Mouse (Mus musculus): ENCODE results near the gene Abcg5.

The Abcg5 gene

DNA sequence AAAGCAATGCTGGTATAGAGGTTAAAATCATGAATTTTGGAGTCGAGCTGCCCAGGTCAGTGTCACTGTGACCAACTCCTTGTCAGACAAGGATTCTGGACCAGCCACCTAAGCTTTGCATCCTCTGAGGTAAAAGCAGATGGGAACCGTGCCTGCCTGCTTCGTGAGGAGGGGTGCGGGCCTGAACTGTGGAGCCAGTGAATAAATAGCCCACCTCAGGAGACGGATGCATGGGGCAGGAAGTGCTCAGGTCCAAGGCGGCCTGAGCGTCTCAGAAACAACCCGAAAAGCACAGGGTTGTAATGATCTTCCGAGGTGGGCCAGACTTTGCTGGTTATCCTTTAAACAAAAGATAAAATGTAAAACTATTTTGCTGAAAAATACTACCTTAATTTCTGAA is 37.7 kb downstream of the Abcg5 start:
- DNase-seq (ENCODE audit: low spot score), result no peak

DNA sequence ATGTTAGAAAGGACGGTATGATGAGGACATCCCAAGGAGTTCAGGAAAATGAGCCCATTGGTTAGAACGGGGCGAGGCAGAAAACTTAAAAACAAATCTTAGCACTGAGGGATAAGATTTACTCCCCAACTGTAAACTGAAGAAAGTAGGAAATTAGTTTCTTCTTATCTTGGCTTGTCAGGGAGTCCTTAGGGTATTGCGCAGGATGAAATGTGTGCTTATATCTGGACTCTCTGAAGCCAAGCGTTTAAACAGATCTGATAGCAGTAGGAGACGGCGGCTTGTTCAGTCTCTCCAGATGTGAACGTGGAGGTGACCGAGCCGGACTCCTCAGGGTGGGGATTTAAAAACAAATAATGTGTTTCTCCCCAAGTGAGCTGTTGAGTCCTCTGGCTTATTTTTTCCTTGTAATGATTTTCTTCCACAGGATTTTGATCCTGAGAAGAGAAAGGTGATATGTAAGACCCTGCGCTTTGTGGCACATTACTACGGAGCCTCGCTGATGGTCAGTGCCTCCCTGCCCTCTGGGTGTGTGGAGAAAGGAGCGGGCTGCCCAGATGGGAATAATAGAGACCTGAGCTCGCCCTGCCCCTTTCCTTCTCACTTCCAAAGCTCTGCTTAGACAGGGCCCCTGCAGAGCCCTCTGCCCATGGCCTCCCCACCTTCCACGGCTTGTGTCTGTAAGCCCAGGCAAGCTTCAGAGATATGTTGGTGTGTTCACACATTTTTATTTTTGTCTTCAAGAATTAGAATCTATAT is 38.3 kb downstream of the Abcg5 start:
- DNase-seq (ENCODE audit: low spot score), result no peak

GRCm38 (mm10) chr17:84642324-84642723 is 40.5 kb downstream of the Abcg5 start:
- DNase-seq (ENCODE audit: low spot score), result no peak

GRCm38 (mm10) chr17:84641893-84642292 is 40.9 kb downstream of the Abcg5 start:
- peak; percentile 57 for DNase-seq (ENCODE audit: low spot score)

DNA sequence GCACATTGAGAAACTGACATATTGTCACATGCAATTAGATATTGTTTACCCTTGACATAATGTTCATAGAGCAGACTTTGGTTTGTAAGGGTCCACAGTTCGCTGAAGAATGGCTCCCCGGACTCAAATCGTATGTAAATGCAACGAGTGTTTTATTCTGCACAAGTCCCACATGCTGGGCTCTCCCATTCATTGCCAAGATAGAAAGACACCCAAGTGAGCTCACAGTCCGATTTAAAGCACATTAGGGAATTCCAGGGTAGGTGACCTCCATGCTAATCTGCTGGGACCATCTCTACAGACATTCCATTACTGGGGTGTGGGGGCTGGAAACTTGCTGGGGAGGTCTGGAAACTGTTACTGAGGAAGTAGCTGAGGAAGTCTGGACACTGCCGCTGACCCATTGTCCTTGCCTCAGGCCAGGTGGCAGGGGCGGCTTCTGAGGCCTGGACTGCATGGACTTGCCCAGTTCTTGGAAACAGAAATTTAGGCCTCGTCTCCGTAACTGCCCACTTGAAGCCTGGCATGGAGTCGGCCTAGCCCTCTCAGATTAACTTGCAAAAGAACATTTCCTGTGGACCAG is 42.9 kb downstream of the Abcg5 start:
- no peak for DNase-seq (ENCODE audit: low spot score)

DNA sequence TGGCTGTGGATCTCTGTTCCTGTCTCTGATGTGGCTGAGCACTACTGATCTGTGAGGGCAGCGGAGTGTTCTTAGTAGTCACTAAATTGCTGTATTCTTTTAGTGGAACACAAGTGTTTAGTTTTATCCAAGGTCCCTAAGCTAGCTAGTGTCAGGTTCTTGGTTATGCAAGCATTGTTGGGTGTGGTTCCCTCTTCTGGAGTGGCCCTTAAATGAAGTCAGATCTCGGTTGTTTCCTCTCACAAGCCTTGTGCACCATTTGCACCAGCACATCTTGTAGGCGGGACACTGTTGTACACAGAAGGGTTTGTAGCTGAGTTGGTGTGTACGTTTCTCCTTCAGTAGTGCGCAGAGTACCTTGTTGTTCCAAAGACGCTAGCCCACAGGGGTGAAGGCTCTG is 44.8 kb downstream of the Abcg5 start:
- DNase-seq (ENCODE audit: low spot score), result no peak

GRCm38 (mm10) chr17:84636328-84636727 is 46.5 kb downstream of the Abcg5 start:
- DNase-seq (ENCODE audit: low spot score), result no peak

- no peak for DNase-seq (ENCODE audit: low spot score)
These were observed 49.4 kb downstream of the Abcg5 start for GRCm38 (mm10) chr17:84633443-84633842.

GRCm38 (mm10) chr17:84631836-84632235 is 51.0 kb downstream of the Abcg5 start:
- DNase-seq (ENCODE audit: low spot score), result no peak

GRCm38 (mm10) chr17:84628611-84629010 is 54.2 kb downstream of the Abcg5 start:
- no peak for DNase-seq (ENCODE audit: low spot score)

GRCm38 (mm10) chr17:84627721-84628120 is 55.1 kb downstream of the Abcg5 start:
- no peak for DNase-seq (ENCODE audit: low spot score)

GRCm38 (mm10) chr17:84626857-84627305 is 55.9 kb downstream of the Abcg5 start:
- no peak for DNase-seq (ENCODE audit: low spot score)

- DNase-seq (ENCODE audit: low spot score), result peak; percentile 93
These were observed 56.4 kb downstream of the Abcg5 start, which contains the start of gene Dync2li1 for GRCm38 (mm10) chr17:84626276-84626856. TSS of gene Dync2li1 (plus strand) at chr17:84626496.

- no peak for DNase-seq (ENCODE audit: low spot score)
These were observed 59.9 kb downstream of the Abcg5 start for GRCm38 (mm10) chr17:84622873-84623272.

DNA sequence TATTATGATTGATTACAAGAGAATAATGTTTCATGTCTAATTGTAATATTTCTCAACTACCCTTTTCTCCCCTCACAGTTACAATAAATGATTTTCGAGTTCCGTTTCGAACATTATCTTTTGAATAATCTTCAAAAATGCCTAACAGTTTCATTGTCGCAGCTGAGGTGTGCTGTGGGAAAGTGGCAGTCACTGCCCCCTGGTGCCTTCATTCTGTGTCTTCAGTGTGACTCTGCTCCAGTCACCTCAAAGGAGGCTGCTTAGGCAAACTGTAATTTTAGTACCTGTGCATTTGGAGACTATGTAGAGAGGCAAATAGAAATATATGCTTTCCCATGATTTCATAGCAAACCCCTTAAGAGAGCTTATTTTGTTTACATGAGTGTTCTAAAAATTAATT is 60.8 kb downstream of the Abcg5 start:
- no peak for DNase-seq (ENCODE audit: low spot score)

DNA sequence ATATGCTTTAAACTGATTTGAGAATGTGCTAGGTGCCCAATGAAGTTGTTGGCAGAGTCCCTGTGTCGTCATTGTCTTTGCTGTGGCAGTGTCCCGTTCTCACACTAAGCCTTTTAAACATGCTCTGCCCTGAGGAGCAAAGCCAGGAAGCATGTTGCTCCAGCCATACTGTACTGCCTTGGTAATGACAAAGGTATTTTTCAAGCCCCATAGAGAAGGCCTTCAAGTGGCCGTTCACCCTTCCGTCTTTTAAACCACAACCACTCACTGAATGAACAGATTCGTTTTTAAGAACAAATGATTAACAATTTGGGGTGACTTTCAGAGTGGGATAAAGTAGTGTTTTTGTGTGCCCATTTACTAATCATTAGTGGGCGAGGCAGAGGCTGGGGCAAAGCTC is 61.6 kb downstream of the Abcg5 start:
- DNase-seq (ENCODE audit: low spot score), result no peak

GRCm38 (mm10) chr17:84620610-84621009 is 62.2 kb downstream of the Abcg5 start:
- DNase-seq (ENCODE audit: low spot score), result no peak

DNA sequence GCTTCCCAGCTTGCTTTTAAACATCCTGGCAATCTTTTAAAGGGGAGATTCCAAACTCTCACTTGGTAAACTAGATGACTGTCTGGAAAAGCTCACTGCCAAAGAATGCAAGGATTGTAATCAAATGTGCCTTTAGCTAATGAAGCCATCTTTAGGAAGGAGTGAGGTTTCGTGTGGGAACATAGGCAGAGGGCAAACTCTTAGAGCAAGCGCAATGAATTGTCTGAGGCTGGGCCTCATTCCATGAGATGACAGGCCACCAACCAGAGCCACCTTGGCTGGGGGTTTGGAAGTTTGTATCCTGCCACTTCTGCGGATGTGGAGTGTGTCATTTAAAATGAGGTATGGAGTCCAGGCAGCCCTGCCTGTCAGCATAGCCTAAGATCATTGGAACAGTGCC is 62.7 kb downstream of the Abcg5 start:
- no peak for DNase-seq (ENCODE audit: low spot score)

- DNase-seq (ENCODE audit: low spot score), result no peak
These were observed 63.7 kb downstream of the Abcg5 start for GRCm38 (mm10) chr17:84619112-84619511.

GRCm38 (mm10) chr17:84617953-84618352 is 64.9 kb downstream of the Abcg5 start:
- no peak for DNase-seq (ENCODE audit: low spot score)

DNA sequence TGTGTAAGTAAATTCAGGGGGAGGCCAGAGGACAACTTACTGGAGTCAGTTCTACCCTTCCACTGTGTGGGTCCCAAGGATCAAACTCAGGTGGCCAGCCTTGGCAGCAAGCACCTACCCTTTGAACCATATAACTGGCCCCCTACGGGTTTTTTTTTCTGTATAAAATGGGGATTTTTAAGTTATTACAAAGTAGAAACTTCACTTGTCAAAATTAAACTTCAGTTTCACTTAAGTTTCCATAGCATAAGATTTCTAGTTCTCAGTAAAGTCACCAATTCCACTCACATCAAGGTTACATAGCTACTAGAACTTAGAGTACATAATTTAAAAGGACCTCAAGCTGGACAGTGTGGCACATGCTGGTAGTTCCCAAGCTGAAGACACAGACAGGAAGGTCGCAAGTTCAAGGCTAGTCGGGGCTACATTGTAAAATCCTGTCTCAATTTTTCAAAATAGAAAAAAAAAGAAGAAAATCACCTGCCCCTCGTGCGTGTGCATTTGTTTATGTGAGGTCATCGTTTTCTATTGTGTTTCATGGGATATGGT is 66.2 kb downstream of the Abcg5 start:
- no peak for DNase-seq (ENCODE audit: low spot score)

DNA sequence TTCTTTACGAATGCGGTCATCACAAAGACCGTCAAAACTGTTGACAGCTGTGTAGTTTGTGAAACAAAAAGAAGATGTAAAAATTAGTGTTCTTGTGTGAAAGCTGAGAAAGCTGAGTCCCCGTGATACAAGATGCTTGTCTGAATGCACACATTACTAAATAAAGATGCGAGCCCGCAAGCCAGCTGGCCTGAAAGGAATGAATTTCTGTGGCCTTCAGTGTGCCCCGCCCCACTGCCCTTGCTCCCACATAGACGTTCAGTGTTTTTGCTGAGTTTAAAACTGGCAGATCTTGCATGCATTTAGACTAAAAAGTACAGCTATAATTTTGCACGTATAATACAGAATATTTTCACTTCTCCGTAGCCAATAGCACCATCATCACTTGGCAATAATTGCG is 67.0 kb downstream of the Abcg5 start:
- no peak for DNase-seq (ENCODE audit: low spot score)

DNA sequence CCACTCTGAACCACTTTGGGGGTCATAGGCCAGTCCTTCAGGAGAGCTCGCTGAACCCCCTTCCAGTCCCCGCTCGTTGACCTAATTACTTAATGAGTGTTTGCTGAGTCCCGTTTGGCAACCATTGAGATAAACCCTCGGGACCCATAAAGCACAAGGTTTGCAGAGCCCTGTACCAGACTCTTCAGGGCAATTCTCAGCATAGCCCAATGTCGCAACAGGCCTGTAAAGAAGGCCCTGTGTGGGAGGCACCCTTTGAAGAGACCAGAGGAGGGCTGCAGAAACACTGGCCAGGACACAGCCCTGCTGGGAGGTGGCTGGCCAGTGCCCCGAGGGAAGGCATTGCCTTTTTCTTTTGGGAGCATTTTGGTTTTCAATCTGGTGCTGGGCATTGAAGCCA is 70.8 kb downstream of the Abcg5 start:
- DNase-seq (ENCODE audit: low spot score), result no peak
